Mouse (Mus musculus): Measurements from ENCODE around the gene Coro2b. TPM values are rescaled to one million over a fixed set of nuclear protein-coding genes. Genes with fewer than 3 reads are reported as not detected.
"Not testable (repeated sequence)": the region's sequence is repeated elsewhere in the genome, so short reads cannot be mapped to it uniquely, and the experiment has no call there.

The Coro2b gene
- polyA plus RNA-seq, 1 experiment from 2014 or later = 1.9 TPM

DNA sequence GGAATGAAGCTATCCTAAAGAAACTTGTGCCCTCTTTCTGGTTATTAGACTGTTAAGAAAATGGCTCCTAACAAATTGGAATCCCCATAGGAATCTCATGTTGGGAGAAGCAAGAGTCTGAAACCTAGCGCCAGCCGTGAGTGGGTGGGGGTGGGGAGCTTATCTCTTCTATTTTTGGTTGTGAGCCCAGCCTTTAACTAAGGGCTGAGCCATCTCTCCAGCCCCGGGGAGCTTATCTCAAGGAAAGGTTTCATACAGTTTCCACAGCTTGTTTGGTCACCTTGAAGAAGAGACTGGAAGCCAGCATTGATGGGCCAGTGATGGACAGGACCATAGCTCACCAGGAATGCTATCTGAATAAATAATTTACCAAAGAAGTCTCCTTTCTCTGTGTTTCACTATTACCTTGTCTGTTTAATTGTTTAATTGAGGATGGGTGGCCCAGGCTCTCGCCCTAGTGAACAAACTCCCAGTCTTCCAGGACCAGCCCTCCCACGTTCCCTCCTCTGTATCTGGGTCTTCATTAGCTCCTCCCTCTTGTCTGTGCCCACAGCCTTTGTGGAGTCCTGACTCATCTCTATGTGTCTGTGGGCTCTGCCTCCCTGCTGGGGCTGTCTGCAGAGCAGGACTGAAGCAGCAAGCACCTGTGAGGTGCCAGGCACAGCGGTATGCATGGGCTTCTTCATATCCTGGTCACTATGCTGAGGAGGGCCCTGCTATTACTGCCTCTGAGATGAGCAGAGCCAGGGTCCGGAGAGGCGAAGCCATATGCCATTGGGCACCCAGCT, 85.1 kb downstream of the Coro2b start:
- Histone ChIP-seq H3K9me3 (replicated peaks; ENCODE audit: control insufficient read depth, low read length) (no peaks in the 10 kb centered on the region), H3K4me3 (ENCODE audit: low read depth, low read length) (no peak overlapping the region), H3K4me2 (ENCODE audit: low read depth, low read length) (no peak overlapping the region), H3K36me3 (ENCODE audit: control insufficient read depth, insufficient read depth) (no peaks in the 10 kb centered on the region), H3K27me3 (ENCODE audit: control insufficient read depth, insufficient read depth, low read depth, low read length) (no peaks in the 10 kb centered on the region), H3K4me1 (ENCODE audit: control insufficient read depth, low read depth, low read length) (no peaks in the 10 kb centered on the region; the same call in 1 of the 2 replicates), H3K9ac (ENCODE audit: low read depth, low read length) (no peak overlapping the region), H3K27ac (ENCODE audit: low read length) (no peak overlapping the region)
- ATAC-seq (ENCODE audit: low read depth) = no peak
- WGBS (ENCODE audit: insufficient replicate concordance) = 45% methylated on average over 8 of the region's 8 CpGs

DNA sequence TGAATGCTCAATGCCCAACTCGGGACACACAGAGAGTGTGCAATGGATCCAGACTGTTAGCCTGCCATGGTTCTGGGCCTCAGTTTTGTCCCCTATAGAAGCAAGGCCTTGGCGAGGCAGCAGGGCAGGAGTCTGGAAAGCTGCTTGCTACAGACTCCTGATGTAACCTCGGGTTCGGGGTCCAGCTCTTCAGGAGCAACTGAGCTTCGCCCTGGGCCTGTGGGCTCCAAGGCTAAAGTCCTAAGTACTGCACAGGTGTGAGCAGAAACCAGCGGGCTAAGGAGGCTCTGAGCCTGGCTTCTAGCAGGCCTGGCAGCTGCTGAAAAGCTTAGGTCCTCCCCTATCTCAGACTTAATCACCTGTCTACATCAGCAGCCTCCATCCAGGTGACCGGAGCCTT, 86.0 kb downstream of the Coro2b start:
- H3K27me3 ChIP-seq (ENCODE audit: control insufficient read depth, insufficient read depth, low read depth, low read length) = no peaks in the 10 kb centered on the region
- no peak overlapping the region for H3K27ac ChIP-seq (ENCODE audit: low read length)
- H3K9ac ChIP-seq (ENCODE audit: low read depth, low read length) = no peak overlapping the region
- no peak overlapping the region for H3K4me3 ChIP-seq (ENCODE audit: low read depth, low read length)
- no peaks in the 10 kb centered on the region for H3K9me3 ChIP-seq (replicated peaks; ENCODE audit: control insufficient read depth, low read length)
- no peak overlapping the region for H3K4me2 ChIP-seq (ENCODE audit: low read depth, low read length)
- ATAC-seq (ENCODE audit: low read depth) = no peak
- no peaks in the 10 kb centered on the region; the same call in 1 of the 2 replicates for H3K4me1 ChIP-seq (ENCODE audit: control insufficient read depth, low read depth, low read length)
- H3K36me3 ChIP-seq (ENCODE audit: control insufficient read depth, insufficient read depth) = no peaks in the 10 kb centered on the region
- 57% methylated on average over 7 of the region's 7 CpGs for whole genome bisulfite sequencing (ENCODE audit: insufficient replicate concordance)

DNA sequence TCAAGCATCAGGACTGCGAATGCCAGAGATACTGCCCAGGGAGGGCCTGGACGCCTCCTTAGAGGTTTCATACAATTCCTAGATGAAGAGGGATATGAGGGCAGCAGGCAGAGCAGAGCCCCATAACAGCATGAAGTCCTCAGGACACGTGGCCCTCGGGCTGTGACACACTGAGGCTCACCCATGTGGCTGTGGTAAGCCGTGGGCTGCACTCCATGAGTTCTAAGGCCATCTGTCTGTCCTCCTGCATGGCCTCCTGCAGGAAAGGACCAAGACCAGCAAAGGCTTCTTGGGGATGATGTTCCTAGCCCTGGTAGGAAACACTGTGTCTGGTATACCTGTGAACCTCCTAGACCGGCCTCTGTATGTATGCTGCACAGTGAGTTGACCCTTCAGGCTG, 86.5 kb downstream of the Coro2b start:
- Histone ChIP-seq H3K27ac (ENCODE audit: low read length) (no peak overlapping the region), H3K4me2 (ENCODE audit: low read depth, low read length) (no peak overlapping the region), H3K4me3 (ENCODE audit: low read depth, low read length) (no peak overlapping the region), H3K9me3 (replicated peaks; ENCODE audit: control insufficient read depth, low read length) (no peaks in the 10 kb centered on the region), H3K36me3 (ENCODE audit: control insufficient read depth, insufficient read depth) (no peaks in the 10 kb centered on the region), H3K4me1 (ENCODE audit: control insufficient read depth, low read depth, low read length) (no peaks in the 10 kb centered on the region), H3K27me3 (ENCODE audit: control insufficient read depth, insufficient read depth, low read depth, low read length) (no peaks in the 10 kb centered on the region), H3K9ac (ENCODE audit: low read depth, low read length) (no peak overlapping the region)
- WGBS (ENCODE audit: insufficient replicate concordance) = 59% methylated on average over 6 of the region's 6 CpGs
- ATAC-seq (ENCODE audit: low read depth) = no peak

DNA sequence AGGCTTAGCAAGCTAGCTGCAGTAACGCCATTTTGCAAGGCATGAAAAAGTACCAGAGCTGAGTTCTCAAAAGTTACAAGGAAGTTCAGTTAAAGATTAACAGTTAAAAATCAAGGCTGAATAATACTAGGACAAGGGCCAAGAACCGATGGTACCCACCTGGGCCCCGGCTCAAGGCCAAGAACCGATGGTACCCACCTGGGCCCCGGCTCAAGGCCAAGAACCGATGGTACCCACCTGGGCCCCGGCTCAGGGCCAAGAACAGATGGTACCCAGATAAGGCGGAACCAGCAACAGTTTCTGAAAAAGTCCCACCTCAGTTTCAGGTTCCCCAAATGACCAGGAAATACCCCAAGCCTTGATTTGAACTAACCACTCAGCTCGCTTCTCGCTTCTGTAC, 89.5 kb downstream of the Coro2b start:
- not testable (repeated sequence) for H3K4me2 ChIP-seq (ENCODE audit: low read depth, low read length); H3K9me3 ChIP-seq (replicated peaks; ENCODE audit: control insufficient read depth, low read length); H3K4me3 ChIP-seq (ENCODE audit: low read depth, low read length); H3K4me1 ChIP-seq (ENCODE audit: control insufficient read depth, low read depth, low read length); H3K9ac ChIP-seq (ENCODE audit: low read depth, low read length); ATAC-seq (ENCODE audit: low read depth); H3K36me3 ChIP-seq (ENCODE audit: control insufficient read depth, insufficient read depth); H3K27ac ChIP-seq (ENCODE audit: low read length); H3K27me3 ChIP-seq (ENCODE audit: control insufficient read depth, insufficient read depth, low read depth, low read length)
- 98% methylated on average over 4 of the region's 10 CpGs for WGBS (ENCODE audit: insufficient replicate concordance)

DNA sequence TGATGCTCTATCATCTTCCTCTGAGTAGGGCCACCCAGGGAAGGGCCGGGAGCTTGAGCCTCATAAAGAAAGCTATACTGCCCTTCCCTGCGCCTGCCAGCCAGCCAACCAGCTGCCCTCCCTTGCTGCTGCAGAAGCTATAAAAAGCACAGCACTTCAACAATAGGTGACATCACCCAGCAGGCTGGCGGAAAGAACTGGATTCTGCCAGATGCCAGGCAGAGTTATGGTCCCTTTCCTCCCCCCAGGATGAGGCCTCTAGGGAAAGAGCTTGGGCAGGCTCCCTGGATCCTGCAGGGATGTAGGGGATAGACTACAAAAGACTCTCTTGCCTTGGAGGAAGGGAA, 98.1 kb downstream of the Coro2b start:
- H3K9me3 ChIP-seq (replicated peaks; ENCODE audit: control insufficient read depth, low read length) = no peaks in the 10 kb centered on the region
- no peak overlapping the region for H3K27ac ChIP-seq (ENCODE audit: low read length)
- ATAC-seq (ENCODE audit: low read depth) = no peak

DNA sequence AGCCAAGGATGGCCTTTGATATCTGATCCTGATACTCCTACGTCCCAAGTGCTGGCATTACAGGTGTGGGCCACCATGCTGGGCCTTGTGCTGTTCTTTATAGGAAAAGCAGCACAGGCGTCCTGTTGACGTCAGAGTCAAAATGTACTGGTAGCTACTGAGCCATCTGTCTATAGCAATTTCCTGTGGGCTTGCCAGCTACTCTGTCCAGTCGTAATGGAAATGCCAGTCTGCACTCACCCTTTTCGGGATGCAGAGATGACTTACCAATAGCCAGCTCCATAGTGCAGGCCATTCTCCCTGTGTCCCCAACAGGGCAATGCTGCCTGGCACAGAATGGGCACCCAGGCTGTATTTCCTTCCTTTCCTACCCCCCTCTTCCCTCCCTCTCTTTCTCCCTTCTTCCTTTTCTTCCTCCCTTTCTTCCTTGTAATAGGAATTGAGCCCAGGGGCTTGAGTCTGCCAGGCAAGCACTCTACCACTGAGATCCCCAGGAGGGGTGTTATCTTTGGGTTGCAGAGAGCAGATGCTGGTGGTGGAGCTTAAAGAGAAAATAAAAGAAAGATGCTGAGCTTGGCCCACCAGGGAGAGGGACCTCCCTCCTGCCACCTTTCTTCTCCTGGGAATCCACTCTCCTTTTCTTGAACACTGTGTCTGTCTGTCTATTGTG, 98.6 kb downstream of the Coro2b start:
- Histone ChIP-seq H3K27me3 (ENCODE audit: control insufficient read depth, insufficient read depth, low read depth, low read length) (no peaks in the 10 kb centered on the region), H3K36me3 (ENCODE audit: control insufficient read depth, insufficient read depth) (no peaks in the 10 kb centered on the region), H3K4me3 (ENCODE audit: low read depth, low read length) (no peak overlapping the region), H3K9me3 (replicated peaks; ENCODE audit: control insufficient read depth, low read length) (no peaks in the 10 kb centered on the region), H3K4me2 (ENCODE audit: low read depth, low read length) (no peak overlapping the region), H3K9ac (ENCODE audit: low read depth, low read length) (no peak overlapping the region), H3K27ac (ENCODE audit: low read length) (no peak overlapping the region), H3K4me1 (ENCODE audit: control insufficient read depth, low read depth, low read length) (no peaks in the 10 kb centered on the region; the same call in 1 of the 2 replicates)
- 61% methylated on average over 5 of the region's 5 CpGs for WGBS (ENCODE audit: insufficient replicate concordance)
- no peak for ATAC-seq (ENCODE audit: low read depth)

More for the DNA sequence above, 98.1 kb downstream of the Coro2b start:
- 52% methylated on average over 3 of the region's 3 CpGs for WGBS (ENCODE audit: insufficient replicate concordance)
- Histone ChIP-seq H3K4me3 (ENCODE audit: low read depth, low read length) (no peak overlapping the region), H3K4me1 (ENCODE audit: control insufficient read depth, low read depth, low read length) (no peaks in the 10 kb centered on the region; the same call in 1 of the 2 replicates), H3K27me3 (ENCODE audit: control insufficient read depth, insufficient read depth, low read depth, low read length) (no peaks in the 10 kb centered on the region), H3K36me3 (ENCODE audit: control insufficient read depth, insufficient read depth) (no peaks in the 10 kb centered on the region), H3K9ac (ENCODE audit: low read depth, low read length) (no peak overlapping the region), H3K4me2 (ENCODE audit: low read depth, low read length) (no peak overlapping the region)

DNA sequence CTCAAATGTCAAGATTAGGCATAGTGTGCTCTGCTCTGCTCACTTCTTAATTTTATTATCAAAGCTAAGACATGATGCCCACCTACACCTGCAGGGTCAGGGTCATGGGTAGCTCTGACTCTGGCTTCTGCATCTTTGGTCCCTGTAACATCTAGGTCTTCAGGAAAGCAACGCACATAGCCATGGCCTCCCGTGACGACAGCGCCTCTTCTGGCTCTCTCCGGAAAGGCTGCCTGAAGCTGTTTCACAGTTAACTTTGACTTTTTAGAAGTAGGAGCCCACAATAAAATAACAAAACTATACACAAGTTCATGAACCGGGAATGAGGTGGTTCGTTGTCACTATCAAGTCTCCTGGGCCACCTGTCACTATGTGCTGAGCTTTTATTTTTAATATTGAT, 99.4 kb downstream of the Coro2b start:
- H3K9ac ChIP-seq (ENCODE audit: low read depth, low read length) = no peak overlapping the region
- no peaks in the 10 kb centered on the region for H3K9me3 ChIP-seq (replicated peaks; ENCODE audit: control insufficient read depth, low read length)
- H3K27me3 ChIP-seq (ENCODE audit: control insufficient read depth, insufficient read depth, low read depth, low read length) = no peaks in the 10 kb centered on the region
- H3K36me3 ChIP-seq (ENCODE audit: control insufficient read depth, insufficient read depth) = no peaks in the 10 kb centered on the region
- no peak overlapping the region for H3K4me2 ChIP-seq (ENCODE audit: low read depth, low read length)
- no peak overlapping the region for H3K4me3 ChIP-seq (ENCODE audit: low read depth, low read length)
- ATAC-seq (ENCODE audit: low read depth) = no peak
- no peaks in the 10 kb centered on the region; the same call in 1 of the 2 replicates for H3K4me1 ChIP-seq (ENCODE audit: control insufficient read depth, low read depth, low read length)
- no peak overlapping the region for H3K27ac ChIP-seq (ENCODE audit: low read length)
- WGBS (ENCODE audit: insufficient replicate concordance) = 77% methylated on average over 7 of the region's 7 CpGs

DNA sequence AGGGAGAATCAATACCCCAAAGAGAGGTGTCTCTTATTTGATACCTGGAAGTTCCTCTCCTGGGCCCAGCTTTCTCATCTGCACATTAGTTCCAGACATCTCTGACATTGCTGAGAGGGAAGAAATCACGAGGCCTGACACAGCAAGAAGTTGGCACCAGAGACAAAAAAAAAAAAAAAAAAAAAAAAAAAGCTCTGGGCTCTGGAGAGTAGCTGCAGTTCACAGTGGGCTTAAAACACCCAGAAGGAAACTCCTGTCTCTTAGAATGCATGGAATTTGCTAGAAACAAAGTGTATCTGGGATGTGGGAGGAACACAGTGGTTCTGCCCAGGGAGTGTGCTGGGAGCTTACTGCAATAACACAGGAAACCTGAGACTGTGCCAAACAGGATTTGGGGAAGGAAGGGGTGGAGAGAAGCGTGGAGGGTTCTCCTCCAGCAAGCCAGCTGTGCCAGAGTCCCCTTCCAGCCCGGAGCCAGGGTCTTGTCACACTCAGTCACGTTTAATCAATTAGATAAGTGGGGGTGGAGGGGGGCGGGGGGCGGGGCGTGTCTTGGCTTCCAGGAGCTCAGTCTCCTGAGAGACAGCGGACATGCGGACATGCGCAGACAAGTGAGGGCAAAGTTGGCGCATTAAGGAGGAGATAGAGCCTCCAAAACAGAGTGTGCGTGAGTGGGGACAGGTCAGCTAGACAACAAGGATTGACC, 101.1 kb downstream of the Coro2b start:
- Histone ChIP-seq H3K36me3 (ENCODE audit: control insufficient read depth, insufficient read depth) (no peaks in the 10 kb centered on the region), H3K27me3 (ENCODE audit: control insufficient read depth, insufficient read depth, low read depth, low read length) (no peaks in the 10 kb centered on the region), H3K27ac (ENCODE audit: low read length) (no peak overlapping the region), H3K4me3 (ENCODE audit: low read depth, low read length) (no peak overlapping the region), H3K4me1 (ENCODE audit: control insufficient read depth, low read depth, low read length) (no peaks in the 10 kb centered on the region; the same call in 1 of the 2 replicates), H3K9ac (ENCODE audit: low read depth, low read length) (no peak overlapping the region), H3K9me3 (replicated peaks; ENCODE audit: control insufficient read depth, low read length) (no peaks in the 10 kb centered on the region), H3K4me2 (ENCODE audit: low read depth, low read length) (peak overlapping the region; percentile 18)
- peak; percentile 76 for ATAC-seq (ENCODE audit: low read depth)
- 3% methylated on average over 12 of the region's 12 CpGs for WGBS (ENCODE audit: insufficient replicate concordance)
